Mouse (Mus musculus) bone marrow macrophage, adult 2 months (primary cell): Measurements from ENCODE around the gene Tbc1d10c.

ENCODE experiments used
- CTCF ChIP-seq: IDR thresholded peaks from 2 replicates; pipeline ENCODE4 v1.5.1; 2012; ENCODE audit warnings: low read depth, mild to moderate bottlenecking, low read length, moderate library complexity
- POLR2A ChIP-seq: IDR thresholded peaks from 2 replicates; pipeline ENCODE4 v1.6.1; 2012; ENCODE audit warnings: mild to moderate bottlenecking, low read depth, low read length, borderline replicate concordance

DNA sequence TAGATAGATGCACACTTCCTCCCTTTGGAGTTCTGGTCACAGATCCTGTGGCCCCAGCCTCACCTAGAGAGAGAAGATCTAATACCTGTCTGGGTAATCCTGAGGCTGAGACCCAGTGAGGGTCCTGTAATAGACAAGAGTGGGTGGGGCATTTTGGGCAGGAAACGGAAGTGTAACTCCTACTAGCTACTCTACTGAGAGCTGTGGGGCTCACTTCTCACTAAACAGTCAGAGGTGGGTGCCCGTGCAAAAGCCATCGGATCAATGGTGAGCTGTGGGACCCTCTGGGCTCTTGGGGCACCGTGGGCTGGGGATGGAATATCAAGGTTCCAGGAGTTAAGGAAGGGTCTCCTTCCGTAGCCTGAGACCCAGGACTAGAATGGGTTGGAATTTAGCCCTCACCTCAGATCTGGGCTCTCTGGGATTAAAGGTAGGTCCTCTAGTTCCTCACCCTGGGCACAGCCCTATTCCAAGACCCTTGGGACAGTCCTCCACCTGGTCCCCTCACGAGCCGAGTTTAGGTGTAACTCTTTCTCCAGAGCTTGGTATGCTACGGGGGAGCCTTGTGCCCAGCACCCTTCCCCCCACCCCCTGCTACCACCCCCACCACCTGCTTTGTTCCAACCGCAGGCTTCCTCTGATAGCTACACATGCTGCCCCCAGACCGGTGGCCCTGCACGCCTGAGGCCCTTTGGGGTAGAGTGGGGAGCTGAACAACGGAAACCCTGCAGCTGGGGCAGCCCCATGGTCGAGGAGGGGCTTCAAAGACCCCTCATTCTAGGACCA is 36.5 kb downstream of the Tbc1d10c start:
- TF ChIP-seq CTCF (no peak), POLR2A (no peak)
